Mouse (Mus musculus): ENCODE data around the gene Tlx2.

Tlx2 gene

DNA sequence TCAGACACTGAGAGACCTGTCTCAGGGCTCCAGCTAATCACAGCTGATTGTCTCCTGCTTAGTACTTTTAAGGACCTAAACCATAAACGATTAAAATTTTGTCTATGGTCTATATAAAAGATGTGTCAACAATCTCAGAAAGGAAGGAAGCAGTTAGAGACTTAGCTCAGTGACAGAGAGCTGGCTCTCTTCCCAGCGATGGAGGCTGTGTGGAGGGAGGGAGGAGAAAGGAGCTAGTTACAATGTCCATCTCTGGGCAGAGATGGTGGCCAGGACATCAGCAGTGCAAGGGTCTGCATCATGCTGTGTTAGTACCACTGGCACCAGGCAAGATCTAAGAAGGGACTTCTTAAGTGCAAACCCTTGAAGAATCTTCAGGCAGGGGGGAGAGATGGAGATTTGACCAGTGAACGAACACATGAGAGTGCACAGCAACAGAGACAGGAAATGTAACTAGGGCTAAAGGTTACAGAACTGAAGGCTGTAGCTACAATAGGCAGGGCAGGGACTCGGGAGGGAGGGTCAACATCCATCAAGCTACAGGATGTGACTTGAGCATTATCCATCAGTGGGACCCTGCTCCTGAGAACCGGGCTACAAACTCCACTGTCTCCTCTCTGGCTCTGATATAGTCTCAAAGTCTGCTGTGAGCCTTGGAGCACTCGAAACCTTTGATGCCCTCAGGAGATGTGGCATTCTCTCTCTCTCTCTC, 22.5 kb upstream of the Tlx2 start:
- DNase-seq (ENCODE audit: low spot score), result no peak

DNA sequence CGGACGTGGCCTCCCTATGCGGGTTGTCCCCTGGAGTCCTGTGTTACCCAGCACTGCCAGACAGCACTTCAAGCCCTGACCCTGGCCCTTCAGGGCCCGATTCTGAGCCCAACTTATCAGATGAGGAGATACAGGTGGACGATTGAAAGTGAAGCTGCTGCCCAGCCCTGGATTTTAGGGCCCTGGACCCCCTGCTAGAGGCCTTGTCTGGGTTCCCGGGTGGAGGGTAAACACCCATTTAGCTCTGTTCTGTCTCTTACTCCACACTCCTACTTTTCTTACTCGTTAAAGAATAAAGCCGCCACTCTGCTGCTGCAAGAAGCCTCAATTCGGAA, 17.8 kb upstream of the Tlx2 start:
- DNase-seq (ENCODE audit: low spot score), result no peak

DNA sequence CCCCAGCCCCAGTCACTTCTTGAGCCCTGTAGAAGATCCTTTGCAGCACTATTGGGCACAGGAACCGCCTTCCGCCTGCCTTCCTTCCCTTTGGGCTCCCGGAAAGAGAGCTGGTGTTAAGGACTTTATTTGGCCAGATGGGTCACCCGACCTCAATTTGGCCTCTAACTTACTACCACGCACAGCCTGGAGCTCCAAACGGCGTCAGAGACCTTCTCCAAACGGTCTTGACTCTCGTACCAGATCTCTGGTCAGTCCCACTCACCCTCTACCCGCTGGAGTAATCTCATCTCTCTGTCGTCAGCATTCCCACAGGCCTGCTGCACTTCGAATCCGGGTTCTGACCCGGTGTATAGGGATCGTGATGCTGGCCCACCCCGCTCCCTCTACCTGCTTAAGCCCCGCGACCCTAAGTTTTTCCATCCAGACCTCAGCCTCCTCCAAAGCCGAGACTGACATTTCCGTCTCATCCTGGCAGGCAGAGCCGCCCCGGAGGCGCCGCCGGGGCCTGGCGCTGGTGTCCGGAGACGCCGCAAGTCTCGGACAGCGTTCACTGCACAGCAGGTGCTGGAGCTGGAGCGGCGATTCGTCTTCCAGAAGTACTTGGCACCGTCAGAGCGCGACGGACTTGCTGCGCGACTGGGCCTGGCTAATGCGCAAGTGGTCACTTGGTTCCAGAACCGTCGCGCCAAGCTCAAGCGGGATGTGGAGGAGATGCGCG, 17.3 kb upstream of the Tlx2 start:
- no peak for DNase-seq (ENCODE audit: low spot score)

DNA sequence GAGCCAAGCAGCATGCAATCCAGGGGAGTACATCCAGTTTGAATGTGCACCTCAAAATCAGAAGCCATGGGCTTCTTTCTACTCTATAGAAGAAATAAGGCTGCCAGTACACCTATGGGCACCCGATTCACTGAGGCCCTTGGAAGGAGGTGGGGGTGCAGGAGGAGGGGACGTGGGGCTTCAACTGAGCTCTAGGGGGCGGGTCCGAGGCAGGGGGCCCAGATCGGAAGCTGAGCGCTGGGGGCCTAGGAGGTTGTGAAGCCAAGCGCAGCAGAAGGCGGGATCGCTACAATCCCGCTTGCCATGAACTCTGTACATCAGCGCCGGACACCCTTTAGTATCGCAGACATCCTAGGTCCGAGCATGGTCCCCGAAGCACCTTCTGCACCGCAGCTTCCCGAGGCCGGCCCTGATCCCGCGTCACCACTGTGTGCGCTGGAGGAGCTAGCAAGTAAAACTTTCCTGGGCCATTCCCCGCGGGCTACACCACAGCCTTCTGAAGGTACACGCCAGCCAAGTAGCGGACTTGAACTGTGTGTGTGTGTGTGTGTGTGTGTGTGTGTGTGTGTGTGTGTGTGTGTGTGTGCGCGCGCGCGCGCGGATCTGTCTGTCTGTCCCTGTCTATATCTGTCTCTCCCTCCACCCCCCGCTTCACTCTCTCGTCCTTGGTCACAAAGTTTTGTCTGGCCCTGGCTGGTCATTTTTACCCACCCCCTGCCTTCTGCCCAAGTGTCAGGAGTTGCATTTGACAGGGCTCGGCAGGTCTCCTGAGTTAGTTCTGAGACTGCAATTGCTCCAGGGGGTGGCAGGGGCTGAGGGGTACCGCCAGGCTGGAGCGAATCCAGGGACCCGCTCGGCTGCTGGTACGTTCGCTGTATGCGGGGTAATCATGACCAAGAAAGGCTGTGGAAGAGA, 16.3 kb upstream of the Tlx2 start, which contains the start of gene Lbx2:
Gene Lbx2 (plus strand): TSS at position 247 of the 915 bp plus-strand sequence.
- DNase-seq (ENCODE audit: low spot score), result no peak

DNA sequence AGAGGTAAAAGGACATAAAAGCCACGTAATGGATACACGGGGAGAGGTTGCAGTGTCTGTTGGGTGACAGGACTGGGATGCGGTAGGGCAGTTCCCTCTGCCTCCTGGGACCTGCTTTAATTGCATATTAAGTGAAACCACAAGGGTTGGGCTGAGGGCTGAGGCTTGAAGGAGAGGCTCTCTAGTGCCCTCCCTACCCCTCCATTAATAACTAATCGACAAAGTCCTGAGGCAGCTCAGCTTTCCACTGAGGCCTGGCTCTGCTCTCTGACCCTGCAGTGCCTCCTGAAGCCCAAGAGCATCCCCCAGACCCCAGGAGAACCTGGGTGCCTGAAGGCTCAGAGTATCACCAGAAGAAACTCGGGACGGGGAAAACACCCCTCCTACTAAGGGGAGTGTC, 14.4 kb upstream of the Tlx2 start:
- no peak for DNase-seq (ENCODE audit: low spot score)

DNA sequence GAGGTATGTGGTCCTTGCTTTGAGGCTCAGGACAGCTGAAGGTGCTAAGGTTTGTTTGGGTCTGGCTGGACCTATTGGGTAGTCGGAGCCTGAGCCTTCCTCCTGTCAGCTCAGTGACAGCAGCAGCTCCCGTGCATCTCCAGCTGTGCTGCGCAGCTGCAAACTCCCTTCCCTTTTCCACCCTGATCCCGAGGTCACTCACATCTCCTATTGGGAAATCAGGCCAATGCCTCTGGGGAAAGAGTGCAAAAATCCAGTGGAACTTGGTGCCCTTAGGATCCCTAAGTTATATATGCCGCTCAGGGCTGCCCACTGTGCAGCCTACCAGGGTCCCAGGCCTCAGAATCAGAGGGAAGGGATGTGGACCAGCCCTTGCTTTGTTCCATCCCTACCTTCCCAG, 13.4 kb upstream of the Tlx2 start:
- DNase-seq (ENCODE audit: low spot score), result no peak

DNA sequence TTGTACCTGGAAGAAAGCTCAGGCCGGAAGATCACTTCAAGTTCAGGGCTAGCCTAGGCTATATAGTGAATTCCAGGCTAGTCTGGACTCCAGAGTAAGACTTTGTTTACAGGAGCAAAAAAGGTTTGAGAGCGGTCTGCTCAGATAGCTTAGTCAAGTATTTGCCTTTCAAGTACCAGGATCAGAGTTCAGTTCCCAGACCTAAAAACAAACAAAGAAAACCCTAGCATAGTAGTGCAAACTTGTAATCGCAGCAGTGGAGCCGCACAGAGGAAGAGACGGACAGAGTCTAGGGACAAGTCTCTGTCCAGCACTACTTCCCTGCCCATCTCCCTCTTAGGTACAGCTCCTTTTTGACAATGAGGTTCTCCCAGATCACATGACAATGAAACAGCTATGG, 10.1 kb upstream of the Tlx2 start:
- DNase-seq (ENCODE audit: low spot score), result no peak

DNA sequence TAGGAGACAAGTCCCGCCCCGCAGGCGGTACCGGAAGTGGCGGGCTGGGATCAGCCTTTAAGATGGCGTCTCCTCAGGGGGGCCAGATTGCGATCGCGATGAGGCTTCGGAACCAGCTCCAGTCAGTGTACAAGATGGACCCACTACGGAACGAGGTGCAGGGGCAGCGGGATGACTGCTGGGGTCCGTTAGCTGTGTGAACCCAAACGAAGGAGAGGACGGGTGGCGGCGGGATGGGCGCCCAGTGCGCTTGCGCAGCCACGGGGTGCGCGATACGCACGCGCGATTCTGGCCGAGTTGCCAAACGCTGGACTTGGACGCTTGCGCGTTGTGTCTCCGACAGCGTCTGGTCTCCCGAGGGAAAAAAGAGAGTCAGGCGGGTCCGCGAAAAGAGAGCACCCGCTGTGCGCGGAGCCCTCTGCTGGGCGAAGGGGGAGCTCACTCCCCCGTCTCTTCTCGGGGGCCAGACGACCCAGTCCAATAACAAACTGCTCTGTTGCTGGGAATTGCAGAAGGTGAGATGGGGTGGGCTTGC, 8.3 kb upstream of the Tlx2 start:
- DNase-seq (ENCODE audit: low spot score), result peak; percentile 100

DNA sequence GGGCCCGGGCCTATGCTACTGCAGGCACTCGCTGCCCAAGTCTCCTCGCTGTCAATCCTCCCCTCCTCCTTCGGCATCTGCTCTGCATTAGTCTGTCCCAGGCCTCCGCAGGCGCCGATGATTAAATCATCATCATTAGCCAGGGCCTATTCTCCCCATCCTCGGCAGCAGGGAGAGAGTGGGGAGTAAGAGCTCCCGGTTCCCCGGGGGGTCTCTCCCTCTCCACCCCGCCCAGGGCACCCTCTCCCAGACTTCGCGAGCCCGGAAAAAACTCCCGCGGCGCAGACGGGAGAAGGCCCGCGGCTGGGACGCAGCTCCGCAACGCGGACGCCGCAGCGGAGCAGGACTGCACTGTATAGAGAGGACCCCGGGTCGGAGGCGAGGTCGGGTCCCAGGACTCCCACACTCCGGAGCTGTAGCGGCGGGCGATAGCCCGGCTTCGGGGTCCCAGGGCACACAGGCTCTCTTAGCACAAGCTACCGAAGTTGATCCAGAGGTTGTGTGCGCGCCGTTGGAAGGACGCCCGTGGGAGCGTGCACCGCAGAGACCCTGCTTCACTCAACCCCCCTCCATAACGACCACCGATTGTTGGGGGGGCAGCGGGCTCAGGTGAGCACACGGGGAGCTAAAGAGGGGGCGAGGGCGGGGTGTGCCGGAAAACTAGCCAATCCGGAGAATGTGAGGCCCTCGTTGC, 7.7 kb upstream of the Tlx2 start, which contains the start of gene Pcgf1:
Gene Pcgf1 (plus strand): TSS at position 240 of the 694 bp plus-strand sequence.
- DNase-seq (ENCODE audit: low spot score), result no peak

DNA sequence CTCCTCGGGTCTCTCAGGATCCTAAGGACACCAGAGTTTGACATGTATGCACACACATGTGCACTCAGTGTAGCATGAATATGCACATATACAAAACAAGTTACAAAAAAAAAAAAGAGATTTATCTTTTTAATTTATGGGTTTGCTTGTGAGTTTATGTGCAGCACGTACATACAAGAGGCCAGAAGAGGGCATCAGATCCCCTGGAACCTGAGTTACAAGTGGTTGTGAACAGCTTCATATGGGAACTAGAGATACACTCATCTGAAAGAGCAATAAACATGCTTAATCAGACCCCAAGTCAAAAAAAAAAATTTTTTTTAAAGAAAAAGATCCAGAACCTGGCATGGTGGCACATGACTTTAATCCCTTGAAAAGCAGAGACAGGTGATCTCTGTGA, 4.9 kb upstream of the Tlx2 start:
- no peak for DNase-seq (ENCODE audit: low spot score)

DNA sequence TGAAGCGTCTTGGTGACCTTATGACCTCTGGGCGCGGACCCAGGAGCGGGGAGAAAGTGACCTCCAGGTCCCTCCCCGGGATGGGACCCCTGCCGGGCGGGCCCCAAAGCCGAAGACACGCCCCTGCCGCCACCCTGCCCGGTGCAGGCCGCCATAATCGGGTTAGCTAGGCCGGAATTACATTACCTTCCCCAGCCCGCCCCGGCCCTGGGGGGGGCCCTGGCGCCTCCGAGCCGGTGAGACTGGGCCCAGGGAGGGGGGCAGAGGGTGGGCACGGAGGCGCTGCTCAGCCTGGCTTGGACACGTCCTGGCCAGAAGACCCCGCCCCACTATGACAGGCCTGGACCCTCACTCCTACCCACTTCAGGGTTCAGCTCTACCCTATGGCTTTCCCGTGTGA, 1.1 kb upstream of the Tlx2 start:
- DNase-seq (ENCODE audit: low spot score), result no peak

DNA sequence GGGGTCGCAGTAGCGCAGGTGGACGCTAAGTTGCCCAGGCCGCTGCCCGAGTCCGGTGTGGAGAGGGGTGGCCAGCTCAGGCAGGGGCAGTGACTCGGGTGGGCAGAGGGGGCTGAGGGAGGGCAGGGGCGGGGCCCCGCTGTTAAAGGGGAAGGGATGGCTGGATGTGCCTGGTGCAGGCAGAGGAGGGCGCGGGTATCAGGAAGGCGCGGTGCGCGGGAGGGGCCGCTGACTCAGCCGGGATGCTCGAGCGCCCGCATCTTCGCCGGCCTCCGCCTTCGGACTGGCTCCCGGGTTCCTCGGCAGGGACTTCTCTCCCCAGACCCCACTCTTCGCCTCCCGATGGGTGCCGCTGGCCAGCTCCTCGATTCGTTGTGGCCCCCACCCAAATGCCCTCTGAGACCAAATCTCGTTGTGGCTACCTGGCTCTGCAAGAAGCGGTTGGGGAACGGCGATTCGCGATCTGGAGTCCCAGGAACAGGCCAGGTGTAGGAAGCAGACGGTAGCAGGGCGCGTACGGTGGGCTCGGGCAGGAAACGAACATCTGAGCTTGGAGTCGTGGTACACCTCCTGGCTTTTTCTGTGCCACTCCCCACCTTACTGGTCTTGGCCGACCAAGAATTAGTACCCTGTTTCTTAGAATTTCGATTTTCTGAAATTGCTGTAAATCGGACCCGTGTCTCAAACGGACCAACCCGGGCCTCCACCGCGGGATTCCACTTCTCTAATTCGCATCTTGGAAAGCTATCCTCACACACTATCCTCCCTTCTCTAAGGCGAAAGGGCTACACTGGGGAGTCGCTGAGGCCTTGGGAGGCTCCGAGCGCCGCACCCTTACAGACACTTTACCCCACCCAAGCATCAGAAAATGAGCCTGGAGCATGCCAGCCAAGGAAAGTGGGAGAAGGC, 472 bp upstream of the Tlx2 start:
- peak; percentile 60 for DNase-seq (ENCODE audit: low spot score)

DNA sequence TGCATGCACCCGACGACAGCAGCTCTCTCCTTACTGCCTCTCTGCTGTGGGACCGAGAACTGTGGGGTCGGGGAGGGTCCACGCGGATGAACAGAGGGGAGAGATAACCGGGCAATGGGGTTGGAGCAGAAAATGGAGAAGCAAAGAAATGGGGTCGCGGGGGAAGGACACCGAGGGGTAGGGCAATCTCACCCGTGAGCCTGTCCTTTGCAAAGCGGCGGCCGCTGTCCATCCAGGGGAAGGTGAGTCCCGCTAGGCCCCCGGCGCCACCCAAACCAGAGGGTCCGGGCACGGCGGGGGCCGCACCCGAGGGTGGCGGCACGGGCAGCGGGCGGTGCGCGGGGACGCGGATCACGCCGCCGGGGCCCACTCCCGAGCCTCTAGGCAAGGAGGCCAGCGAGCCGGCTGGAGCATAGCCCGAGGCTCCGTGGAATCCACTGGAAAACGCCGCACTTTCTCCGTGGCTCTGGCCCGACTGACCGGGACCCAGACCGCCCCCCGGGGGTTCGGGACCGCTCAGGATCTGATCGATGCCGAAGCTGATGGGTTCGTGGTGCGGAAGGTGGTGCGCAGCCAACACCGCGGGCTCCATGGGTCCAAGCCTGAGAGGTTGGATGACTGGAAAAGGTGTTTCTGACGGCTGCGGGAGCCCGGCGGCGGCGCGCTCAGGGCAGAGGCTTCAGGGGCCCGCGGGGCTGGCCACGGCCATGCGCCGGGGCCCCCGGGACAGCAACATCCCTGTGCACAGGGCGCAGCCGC, 426 bp downstream of the Tlx2 start:
- DNase-seq (ENCODE audit: low spot score), result no peak

DNA sequence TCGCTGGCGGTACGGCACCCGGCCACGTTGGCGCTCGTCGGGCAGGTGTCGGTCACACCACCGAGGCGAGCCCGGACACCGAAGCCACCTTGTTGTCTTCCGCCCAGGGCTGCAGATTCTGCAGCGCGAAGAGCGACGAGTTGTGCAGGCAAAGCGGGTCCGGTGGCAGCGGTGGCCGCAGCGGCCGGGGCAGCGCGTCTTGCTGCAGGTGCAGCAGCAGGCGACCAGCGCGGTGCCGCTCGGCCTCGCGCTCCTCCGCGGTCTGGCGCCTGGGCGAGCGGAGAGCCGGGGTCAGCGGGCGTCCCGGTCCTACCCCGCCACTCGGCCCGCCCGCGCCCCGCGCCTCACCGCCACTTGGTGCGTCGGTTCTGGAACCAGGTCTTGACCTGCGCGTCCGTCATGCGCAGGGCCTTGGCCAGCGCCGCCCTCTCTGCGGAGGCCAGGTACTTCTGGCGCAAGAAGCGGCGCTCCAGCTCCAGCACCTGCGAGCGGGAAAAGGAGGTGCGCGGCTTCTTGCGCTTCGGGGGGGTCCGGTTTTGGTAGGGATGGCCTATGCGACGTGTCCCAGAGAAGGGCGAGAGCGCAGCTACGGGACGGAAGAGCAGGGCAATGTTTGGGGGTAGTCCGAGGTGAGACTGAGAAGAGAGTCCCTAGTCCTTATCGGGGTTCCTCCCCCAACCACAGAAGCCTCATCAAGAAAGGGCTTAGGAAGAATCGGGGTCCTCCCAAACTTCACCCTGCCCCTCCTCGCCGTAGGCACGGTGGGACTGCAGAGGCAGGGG, 1.2 kb downstream of the Tlx2 start:
- no peak for DNase-seq (ENCODE audit: low spot score)

DNA sequence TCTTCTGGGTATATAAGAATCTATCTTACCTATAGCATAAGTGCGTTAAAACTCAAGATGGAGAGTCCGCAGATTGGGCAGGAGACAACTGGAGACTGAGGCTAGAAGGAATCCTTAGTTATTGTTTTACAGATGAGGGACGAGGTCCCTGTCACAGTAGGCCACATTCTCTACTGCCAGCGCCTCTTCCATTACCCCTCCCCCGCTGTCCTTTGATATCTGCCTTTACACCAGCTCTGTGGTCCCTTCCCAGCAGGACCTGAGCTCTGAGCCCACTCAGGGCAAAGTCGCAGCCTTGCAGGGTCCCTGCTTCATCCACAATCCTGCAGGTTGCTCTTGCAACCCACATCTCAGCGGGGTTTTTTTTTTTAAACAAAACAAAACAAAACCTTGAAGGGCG, 1.9 kb downstream of the Tlx2 start:
- DNase-seq (ENCODE audit: low spot score), result no peak

DNA sequence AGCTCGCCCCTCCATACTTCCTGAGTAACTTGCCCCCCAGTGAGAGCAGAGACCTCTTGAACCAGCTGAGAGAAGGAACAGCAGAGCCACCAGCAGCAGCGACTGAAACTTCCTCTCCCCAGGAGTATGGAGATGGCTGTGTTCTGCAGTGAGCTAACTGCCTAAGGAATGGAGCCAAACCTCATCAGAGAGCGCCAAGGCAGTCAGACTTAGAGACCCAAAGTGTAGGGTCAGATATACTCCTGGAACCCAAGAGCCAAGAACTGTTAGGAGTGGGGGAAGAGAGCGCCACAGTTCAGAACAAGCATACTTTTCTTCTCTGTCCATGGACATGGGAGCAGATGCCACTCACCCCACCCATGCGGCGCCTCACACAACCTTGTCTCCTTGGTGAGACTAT, 3.7 kb downstream of the Tlx2 start:
- no peak for DNase-seq (ENCODE audit: low spot score)

DNA sequence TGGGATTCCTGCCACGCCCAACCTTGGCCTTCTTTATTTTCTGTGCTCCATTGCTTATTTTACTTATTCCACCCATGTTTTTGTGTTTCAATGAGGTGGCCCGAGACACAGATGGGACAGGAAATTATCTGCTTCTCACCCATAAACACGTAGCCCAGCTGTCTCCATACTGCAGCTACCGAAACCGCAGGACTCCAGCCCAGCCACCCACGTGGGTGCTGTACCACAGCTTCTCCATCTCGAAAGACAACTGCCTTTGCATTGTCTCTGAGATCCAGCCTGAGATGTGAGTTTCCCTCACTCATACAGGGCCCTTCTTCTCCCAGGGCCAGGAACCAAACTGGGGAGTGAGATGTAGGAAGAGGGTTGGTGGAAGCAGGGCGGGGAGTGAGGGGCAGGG, 4.1 kb downstream of the Tlx2 start:
- no peak for DNase-seq (ENCODE audit: low spot score)

DNA sequence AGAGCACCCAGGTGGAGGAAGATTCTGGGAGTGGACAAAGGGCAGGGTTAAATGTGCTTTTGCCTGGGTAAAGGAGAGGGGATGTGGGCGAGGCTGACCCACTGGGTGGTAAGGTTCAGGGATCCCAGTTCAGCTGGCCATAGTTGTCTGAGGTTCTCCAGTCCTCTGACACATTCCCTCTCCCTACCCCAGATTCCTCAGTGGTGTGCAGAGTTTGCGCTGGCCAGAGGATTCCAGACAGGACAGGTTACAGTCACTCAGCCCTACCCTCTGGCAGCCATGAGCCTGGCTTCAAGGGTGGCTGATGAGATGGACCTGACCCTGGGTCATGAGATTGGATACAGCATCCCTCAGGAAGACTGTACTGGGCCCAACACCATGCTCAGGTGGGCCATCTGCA, 11.4 kb downstream of the Tlx2 start:
- no peak for DNase-seq (ENCODE audit: low spot score)

DNA sequence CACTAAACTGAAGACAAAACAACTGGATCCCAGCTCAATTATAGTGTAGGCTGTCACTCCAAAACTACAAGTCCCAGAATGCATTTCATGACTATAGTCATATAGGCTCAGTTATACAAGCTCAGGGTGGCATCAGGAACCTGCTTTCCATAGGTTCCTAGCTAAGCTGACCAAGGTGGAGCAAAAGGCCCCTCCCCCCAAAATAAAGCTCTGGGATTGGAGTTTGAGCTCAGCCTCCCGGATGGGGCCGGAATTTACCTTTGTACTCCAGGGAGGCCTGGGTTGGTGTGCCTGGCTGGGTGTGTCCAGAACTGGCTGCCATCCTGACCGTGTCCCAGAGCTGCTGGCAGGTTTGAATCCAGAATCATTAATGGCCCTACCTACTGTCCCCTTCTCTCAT, 12.3 kb downstream of the Tlx2 start, which contains the start of gene Dqx1:
Gene Dqx1 (plus strand): TSS at position 55 of the 400 bp plus-strand sequence.
- DNase-seq (ENCODE audit: low spot score), result no peak

Measured in retina, embryonic 14.5 days (tissue).